Mouse (Mus musculus): Measurements from ENCODE around the gene Larp1. TPM values are rescaled to one million over a fixed set of nuclear protein-coding genes. Genes with fewer than 3 reads are reported as not detected.
"Not testable (repeated sequence)": the region's sequence is repeated elsewhere in the genome, so short reads cannot be mapped to it uniquely, and the experiment has no call there.

Larp1 gene
- total RNA-seq, 1 experiment from 2014 or later: 26.3 TPM

DNA sequence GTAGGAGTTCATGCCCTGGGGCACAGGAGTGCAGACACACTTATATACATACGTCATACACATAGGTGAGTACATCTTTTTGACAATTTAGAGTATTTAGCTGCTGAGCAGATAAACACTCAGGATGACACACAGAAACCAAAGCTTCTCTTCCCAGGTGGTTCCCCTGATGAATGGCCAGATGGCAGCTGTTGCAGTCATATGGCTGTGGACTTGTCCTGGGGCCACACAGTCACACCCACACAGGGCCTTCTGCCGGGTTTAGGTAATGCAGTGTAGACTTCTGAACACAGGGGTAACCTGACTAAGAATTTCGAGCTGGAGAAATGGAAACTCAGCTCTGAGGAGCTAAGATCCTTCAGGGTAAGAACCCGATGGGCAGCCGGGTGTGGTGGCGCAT, 72.9 kb downstream of the Larp1 start:
- no peak for ATAC-seq (replicated peaks; ENCODE audit: insufficient number of reproducible peaks, low FRiP score, low TSS enrichment, poor library complexity, severe bottlenecking)

DNA sequence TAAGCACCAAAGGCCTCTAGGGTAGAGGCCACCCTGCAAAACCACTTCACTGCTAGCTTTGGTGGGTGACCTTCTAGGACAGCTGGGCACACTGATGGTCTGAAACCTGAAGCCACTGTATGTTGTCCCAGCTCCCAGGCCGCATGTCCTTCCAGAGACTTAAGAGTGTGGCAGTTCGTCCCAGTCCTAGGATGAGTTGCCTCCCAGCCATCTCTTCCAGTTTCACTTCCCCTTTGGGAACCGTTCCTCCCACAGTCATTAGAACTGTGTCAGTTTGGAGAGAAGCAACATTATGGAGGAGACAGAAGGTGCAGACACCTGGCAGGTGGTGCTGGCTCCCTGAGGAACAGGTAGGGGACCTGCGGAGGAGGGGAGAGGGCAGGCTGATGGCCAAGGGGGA, 83.7 kb downstream of the Larp1 start:
- peak; percentile 69 for ATAC-seq (replicated peaks; ENCODE audit: insufficient number of reproducible peaks, low FRiP score, low TSS enrichment, poor library complexity, severe bottlenecking)

DNA sequence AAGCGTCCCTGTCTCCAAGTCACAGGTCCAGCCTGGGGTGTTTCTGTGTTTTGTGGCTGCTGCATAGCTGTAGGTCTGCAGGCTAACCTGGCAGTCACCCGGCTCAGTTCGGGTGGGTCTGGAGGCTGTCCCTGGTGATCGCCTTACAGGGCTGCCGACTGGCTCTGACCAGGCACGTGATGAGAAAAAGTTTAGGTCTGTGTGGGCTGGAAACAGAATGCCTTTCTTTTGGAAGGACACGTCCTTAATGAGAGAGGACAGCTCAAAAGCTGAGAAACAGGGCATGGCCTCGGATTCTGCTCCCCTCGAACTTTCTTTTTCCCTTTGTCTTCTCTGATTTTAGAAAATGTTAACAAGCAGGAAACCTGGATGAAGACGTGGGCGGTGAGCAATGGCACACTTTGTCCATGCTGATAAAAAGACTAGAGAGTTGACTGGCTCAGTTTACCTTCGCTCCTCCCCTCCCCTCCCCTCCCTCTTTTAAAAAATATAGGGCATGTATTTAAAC, 84.2 kb downstream of the Larp1 start, which contains the start of gene Gm12248:
TSS of gene Gm12248 (minus strand) at position 114 of the 508 bp plus-strand sequence.
- ATAC-seq (replicated peaks; ENCODE audit: insufficient number of reproducible peaks, low FRiP score, low TSS enrichment, poor library complexity, severe bottlenecking): no peak

DNA sequence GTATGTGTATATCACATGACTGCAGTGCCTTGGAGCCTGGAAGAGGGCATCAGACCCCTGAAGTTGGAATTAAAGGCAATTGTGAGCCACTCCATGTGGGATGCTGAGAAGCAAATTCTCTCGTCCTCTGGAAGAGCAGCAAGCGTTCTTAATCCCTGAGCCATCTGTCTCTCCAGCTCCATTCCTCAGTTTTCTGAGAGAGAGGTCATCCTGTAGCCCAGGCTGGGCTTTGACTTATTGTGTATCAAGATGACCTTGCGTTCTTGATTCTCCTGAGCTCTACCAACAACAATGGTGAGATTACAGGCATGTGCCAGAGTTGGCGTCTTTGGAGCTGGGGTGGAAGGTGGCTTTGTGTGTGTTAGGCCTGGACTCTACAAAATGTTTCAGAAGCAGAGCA, 85.9 kb downstream of the Larp1 start:
- ATAC-seq (replicated peaks; ENCODE audit: insufficient number of reproducible peaks, low FRiP score, low TSS enrichment, poor library complexity, severe bottlenecking): no peak

DNA sequence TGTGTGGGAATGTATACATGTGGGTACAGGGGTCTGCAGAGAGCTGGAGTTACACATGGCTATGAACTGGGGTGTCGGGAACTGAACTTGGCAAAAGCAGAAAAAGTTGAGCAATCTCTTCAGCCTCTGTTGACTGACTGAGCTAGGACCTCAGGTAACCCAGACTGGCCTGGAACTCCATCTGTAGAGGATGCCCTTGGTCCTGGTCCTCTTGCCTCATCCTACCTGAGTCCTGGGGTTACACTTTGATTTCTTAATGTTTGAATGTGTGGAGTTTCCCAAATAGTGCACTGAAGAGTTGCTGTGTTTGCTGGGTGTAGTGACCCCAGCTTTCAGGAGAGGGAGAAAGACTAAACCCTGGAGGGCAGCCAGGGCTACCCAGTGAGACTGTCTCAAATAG, 86.7 kb downstream of the Larp1 start:
- no peak for ATAC-seq (replicated peaks; ENCODE audit: insufficient number of reproducible peaks, low FRiP score, low TSS enrichment, poor library complexity, severe bottlenecking)

DNA sequence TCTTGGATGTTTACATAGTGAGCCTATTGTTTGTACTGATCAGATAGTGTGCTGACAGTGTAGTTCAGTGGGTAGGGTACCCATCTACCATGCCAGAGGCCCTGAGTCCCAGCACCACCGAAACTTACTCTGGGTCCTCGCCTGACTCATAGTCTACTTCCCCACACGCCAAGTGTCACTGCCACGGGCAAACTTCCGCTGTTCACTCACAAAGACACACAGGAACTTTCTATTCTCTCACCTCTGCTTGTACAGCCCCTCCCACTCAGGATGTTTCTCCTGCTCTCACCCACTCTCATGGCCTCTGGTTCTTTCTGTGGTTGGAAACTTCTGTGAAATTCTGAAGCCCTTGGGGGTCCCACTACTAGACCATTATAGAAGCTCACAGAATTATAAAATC, 87.3 kb downstream of the Larp1 start:
- ATAC-seq (replicated peaks; ENCODE audit: insufficient number of reproducible peaks, low FRiP score, low TSS enrichment, poor library complexity, severe bottlenecking): peak; percentile 72

DNA sequence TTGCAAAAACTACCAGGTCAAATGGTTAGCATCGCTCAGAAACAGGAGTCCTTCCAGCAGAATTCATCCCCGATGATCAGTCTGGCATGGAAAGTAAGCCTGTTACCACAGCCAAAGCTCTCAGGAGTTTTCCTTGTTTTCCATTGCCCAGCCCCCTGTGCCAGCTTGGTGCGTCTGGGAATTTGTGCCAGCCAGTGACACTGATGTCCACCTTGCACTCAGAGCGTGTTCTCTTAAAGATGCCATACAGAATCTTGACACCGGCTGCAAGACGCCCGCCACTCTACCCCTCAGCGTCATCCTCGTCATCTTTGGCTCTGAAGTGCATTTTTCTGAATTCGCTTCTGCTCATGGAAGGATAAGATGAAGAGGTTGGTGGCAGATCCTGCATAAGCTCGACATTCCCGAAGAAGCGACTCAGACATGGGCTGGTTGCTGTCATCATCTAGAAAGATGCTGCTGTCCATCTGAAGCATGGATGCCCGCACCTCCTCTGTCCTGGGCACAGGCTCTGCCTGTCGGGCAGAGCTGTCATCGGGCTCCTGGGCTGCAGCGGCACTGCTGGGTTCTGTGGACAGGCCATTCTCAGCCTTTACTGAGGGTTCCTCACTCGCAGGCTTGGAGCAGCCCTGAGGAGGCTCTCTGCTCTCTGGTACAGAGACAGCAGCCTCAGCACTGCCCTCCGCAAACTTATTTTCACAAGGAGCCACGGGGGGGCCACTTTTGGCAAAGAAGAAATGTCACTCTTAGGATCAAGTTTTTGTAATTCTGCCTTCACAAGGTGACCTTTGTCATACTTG, 88.2 kb downstream of the Larp1 start:
- ATAC-seq (replicated peaks; ENCODE audit: insufficient number of reproducible peaks, low FRiP score, low TSS enrichment, poor library complexity, severe bottlenecking): no peak

DNA sequence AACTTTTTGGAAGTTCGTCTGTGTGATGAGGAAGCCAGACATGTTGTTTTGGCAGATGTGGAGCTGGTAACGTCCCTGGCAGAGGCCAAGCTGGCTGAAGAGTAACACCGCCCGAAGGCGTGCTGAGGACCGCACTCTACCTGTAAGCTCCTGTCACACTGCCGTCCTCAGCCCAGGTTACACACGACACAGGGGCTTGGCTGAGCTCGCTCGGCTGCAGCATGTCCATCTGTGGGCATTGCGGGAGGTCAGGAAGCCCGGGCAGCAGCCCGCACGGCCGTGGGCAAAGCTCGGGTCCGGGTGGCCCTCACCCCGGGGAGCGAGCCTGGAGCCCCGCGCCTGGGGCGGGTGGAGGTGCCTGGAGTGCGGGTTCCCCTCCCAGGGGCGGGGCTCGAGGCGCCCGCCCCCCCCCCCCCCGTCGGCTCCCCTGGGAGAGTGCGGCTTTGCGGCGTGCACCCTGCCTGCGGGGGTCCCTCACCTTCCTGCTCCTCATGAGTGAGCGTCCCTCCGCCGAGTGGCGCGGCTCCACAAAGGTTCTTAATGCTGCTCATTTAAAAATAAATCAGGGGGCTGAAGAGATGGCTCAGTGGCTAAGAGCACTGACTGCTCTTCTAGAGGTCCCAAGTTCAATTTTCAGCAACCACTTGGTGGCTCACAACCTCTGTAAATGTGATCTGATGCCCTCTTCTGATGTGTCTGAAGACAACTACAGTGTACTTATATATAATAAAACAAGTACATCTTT, 88.9 kb downstream of the Larp1 start:
- ATAC-seq (replicated peaks; ENCODE audit: insufficient number of reproducible peaks, low FRiP score, low TSS enrichment, poor library complexity, severe bottlenecking): peak; percentile 19

DNA sequence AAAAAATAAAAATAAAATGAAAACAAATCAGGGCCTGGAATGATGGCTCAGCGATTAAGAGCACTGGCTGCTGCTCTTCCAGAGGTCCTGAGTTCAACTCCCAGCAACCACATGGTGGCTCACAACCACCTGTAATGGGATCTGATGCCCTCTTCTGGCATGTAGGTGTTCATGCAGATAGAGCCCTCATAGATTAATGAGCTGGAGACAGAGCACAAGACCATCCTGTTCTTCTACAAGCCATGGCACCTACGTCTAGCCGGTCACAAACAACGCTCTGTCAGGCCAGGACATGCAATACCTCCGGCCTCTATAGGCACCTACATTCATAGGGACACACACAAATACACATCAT, 89.5 kb downstream of the Larp1 start:
- not testable (repeated sequence) for ATAC-seq (replicated peaks; ENCODE audit: insufficient number of reproducible peaks, low FRiP score, low TSS enrichment, poor library complexity, severe bottlenecking)

DNA sequence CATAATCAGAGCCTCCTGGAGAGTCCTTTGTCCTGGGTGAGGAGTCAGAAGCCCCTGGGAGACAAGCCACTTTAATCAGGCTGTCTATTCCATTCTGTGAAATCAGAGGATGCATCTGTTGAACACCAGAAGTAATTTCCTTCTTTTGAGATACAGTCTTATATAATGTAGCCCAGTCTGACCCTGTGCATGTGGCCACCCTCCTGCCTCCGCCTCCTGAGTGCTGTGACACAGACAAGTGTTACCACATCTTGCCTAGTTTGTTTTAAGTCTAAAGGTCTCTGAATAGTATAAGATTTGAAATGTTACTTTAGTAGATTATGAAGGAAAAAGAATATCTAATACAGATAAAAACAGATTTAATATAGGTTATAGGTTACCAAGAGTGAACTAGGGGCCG, 91.1 kb downstream of the Larp1 start:
- no peak for ATAC-seq (replicated peaks; ENCODE audit: insufficient number of reproducible peaks, low FRiP score, low TSS enrichment, poor library complexity, severe bottlenecking)

DNA sequence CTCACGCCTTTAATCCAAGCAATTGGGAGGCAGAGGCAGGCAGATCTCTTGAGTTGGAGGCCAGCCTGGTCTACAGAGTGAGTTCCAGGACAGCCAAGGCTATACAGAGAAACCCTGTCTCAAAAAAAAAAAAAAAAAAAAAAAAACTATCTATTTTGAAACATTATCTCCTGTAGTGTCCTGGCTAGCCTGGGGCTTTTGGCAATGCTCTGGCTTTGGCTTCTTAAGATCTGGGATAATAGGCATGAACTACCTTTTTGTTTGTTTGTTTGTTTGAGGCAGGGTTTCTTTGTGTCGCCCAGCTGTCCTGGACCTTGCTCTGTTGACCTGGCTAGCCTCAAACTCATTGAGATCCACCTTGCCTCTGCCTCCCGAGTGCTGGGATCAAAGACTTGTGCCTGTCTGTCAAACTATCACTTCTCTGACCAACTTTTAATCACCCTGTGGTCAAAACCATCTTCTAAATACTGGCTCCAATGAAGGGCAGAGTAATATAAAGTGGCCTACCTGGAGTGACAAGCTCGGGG, 92.4 kb downstream of the Larp1 start:
- no peak for ATAC-seq (replicated peaks; ENCODE audit: insufficient number of reproducible peaks, low FRiP score, low TSS enrichment, poor library complexity, severe bottlenecking)

DNA sequence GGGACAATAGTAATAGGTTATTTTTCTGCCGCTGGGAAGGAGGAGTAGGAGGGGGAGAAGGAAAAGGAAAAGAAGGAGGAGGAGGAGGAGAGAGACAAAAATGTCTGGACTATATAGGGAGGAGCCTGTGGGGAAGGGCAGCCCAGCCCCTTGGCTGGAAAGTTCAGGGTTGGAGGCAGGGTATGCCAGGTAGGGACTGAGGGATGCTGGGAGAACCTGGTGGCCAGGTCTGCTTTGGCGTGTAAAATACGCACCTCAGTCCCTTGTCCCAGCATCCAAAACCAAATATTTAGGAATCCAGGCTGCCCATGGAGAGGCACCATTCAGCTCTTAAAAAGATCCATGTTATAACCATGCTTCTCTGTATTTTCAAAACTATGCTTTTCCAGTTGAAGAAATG, 93.3 kb downstream of the Larp1 start:
- no peak for ATAC-seq (replicated peaks; ENCODE audit: insufficient number of reproducible peaks, low FRiP score, low TSS enrichment, poor library complexity, severe bottlenecking)

DNA sequence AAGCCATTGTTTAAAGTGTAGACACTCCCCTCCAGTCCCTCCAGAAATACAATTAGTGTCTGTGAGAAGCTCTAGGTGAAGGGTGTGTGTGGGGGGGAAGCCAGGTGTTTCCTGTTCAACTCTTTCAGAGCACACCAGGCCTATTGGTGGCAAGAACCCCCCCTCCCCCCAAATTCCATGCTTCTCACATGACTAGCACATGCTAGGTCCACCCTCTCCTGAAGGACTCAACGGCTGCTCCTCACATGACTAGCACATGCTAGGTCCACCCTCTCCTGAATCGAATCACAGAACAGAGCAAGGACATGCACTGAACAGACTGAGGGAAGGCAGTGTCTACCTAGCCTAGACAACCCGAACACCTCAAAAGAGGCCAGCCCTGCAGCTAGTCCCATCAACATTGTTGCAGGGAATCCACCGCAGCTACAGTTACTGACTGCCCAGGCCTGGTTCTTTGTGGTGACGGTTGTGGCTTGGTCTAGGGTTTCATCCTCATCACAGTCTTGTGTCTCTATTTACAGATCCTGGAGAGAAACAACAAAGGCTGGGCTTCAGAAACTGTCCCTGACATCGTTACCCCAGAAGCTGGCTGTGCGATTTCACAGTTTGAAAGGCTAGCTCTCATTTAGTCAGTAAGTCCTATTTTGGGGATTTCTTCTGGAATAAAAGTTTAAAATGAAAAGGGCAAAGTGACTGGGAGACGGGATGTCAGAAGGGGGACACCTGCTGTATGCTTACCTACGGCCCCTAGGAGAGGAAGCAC, 93.9 kb downstream of the Larp1 start:
- no peak for ATAC-seq (replicated peaks; ENCODE audit: insufficient number of reproducible peaks, low FRiP score, low TSS enrichment, poor library complexity, severe bottlenecking)

DNA sequence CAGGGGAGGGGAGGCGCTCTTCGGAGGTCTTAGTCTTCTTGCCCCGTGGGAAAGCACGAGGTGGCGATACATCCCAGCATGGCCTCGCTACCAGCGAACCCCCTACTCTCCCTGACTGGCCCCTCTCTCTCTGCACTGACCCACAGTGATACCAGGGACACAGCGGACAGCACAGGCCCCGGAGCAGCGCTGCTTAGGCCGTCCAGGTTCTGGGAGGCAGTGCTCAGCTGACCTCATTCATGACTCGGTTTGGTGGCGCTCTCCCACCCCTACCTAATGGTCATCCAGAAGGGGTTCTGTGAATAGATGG, 94.4 kb downstream of the Larp1 start:
- 0 out of 2 replicates have a peak, but pooled peaks have one; percentile 0 for ATAC-seq (replicated peaks; ENCODE audit: insufficient number of reproducible peaks, low FRiP score, low TSS enrichment, poor library complexity, severe bottlenecking)

DNA sequence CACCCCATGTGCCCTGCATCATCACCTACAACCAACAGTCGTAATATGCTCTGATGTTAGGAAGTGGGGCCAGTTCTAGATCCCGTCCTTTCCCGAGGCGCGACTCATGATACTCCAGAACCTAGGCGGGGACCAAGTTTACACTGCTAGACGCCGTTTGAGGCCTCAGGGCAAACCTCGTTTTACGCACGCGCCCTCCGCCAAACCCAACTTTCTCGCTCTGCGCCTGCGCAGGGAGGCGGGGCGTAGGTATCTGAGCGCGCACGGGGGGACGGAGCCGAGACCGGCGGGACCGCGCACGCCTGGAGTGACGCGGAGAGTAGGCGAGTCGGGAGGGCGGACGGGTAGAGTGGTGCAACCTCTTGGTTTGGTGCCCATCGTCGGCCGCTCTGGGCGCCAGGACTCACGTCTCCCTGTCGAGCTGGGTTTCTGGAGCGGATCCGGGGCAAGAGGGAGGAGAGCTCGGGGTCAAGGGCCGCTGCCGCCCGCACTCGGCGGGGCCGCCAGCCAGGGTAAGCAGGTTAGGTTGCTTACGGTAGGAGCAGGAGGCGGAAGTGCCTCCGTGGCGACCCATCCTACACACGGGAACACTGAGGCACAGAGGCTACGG, 94.9 kb downstream of the Larp1 start, which contains the start of gene Cnot8:
TSS of gene Cnot8 (plus strand) at position 457 of the 610 bp plus-strand sequence.
- ATAC-seq (replicated peaks; ENCODE audit: insufficient number of reproducible peaks, low FRiP score, low TSS enrichment, poor library complexity, severe bottlenecking): peak; percentile 93

DNA sequence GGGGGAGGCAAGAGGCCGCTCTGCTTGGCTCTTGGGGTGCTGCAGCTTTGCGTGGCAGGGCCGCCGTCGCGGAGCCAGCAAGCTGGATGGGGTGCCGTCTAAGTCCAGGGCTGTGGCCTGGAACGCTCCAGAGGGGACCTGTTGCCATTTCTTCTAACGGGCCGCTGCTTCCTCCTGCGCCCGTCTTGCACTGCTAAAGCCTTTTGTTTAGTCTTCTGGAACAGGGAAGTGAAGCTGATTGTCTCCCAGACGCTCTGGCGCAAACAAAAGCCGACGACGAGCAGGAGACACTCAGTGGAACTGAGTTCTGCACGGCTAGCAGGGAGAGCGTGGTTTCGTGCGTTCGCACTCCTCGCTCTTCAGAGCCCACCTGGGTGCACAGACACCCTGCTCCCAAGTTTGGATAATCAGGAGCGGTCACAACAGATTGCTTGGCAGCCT, 95.5 kb downstream of the Larp1 start:
- peak; percentile 55 for ATAC-seq (replicated peaks; ENCODE audit: insufficient number of reproducible peaks, low FRiP score, low TSS enrichment, poor library complexity, severe bottlenecking)

DNA sequence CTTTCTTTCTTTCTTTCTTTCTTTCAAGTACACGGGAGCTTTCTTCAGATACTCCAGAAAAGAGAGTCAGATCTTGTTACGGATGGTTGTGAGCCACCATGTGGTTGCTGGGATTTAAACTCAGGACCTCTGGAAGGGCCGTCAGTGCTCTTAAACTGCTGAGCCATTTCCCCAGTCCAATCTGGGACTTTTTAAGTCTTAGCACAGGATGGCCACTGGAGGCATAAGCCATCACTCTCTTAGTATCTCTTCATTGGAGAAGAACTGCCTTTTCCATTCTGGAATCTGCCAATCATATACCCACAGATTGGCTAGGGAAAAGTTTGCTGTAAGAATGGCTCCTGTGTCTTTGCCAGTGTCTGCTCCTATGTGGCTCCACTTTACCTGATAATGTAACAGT, 98.1 kb downstream of the Larp1 start:
- ATAC-seq (replicated peaks; ENCODE audit: insufficient number of reproducible peaks, low FRiP score, low TSS enrichment, poor library complexity, severe bottlenecking): no peak

DNA sequence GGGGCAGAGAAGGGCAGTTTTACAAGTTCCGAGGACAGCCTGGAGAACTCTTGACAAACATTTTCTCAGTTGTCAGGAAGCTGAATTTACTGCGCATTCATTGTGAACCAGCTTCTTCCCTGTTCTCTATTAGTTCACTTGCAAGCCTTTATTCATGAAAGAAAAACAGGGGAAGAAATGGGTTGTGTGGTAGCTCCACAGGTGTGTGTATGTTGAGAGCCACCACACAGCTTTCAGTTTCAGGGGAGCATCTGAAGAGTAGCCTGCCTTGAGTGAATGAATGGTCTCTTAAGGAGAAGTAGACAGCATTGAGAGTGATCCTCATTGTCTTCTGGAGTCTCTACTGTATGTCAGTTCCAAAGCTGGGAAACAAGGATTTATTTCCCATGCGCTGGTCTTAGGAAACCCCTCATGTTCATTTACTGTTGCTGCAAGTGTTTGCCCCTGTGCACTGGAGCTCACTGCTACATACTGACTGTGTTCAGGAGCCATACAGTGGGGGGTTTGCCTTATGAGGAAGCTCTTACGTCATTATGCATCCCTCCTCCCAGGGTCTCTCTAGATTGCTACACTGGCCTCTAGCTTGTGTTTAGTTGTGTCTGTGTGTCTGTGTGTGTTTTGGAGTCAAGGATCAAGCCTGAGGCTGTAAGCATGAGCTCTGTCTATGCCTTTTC, 98.9 kb downstream of the Larp1 start:
- ATAC-seq (replicated peaks; ENCODE audit: insufficient number of reproducible peaks, low FRiP score, low TSS enrichment, poor library complexity, severe bottlenecking): no peak
